Mouse (Mus musculus) CH12.LX (cell line): ENCODE data around the gene Slc35f6.

Experiments
- CTCF ChIP-seq, 2 experiments: IDR thresholded peaks in 1 of 2; conservative IDR thresholded peaks in 1 of 2; 2 replicates each; pipeline ENCODE4 v1.5.1; 2011 to 2012; ENCODE audit warnings: low read depth in 2 of 2, low read length in 2 of 2, improper control_type of control experiment in 1 of 2, inconsistent platforms in 1 of 2, mild to moderate bottlenecking in 1 of 2, moderate library complexity in 1 of 2
- E2F4 ChIP-seq: IDR thresholded peaks from 2 replicates; pipeline ENCODE4 v1.6.1; 2011; ENCODE audit warnings: low read depth, low read length, improper control_type of control experiment; ENCODE audit not compliant: insufficient replicate concordance
- EP300 ChIP-seq: IDR thresholded peaks from 2 replicates; pipeline ENCODE4 v1.6.1; 2011; ENCODE audit warnings: low read length, improper control_type of control experiment
- ETS1 ChIP-seq: conservative IDR thresholded peaks from 2 replicates; pipeline ENCODE4 v1.6.1; 2012; ENCODE audit warnings: low read depth, mild to moderate bottlenecking, inconsistent platforms, low read length, improper control_type of control experiment, moderate library complexity
- MAFK ChIP-seq: IDR thresholded peaks from 2 replicates; pipeline ENCODE4 v1.6.1; 2011; ENCODE audit warnings: low read length, improper control_type of control experiment; ENCODE audit not compliant: insufficient replicate concordance
- MAZ ChIP-seq: IDR thresholded peaks from 2 replicates; pipeline ENCODE4 v1.6.1; 2012; ENCODE audit warnings: low read depth, mild to moderate bottlenecking, inconsistent platforms, low read length, improper control_type of control experiment, moderate library complexity
- POLR2A ChIP-seq: IDR thresholded peaks from 2 replicates; pipeline ENCODE4 v1.6.1; 2011; ENCODE audit warnings: low read depth, mild to moderate bottlenecking, improper control_type of control experiment, low read length
- ZC3H11A ChIP-seq: IDR thresholded peaks from 2 replicates; pipeline ENCODE4 v1.6.1; 2012; ENCODE audit warnings: low read depth, mild to moderate bottlenecking, inconsistent platforms, low read length, improper control_type of control experiment

GRCm38 (mm10) chr5:30609094-30609493, 38.6 kb upstream of the Slc35f6 start:
- no peak for TF ChIP-seq POLR2A
- no peak for TF ChIP-seq CTCF (conservative IDR thresholded peaks at IDR 0.05 in 1 of 2, IDR thresholded peaks at IDR 0.05 in 1 of 2; ENCODE audit: low read depth in 2 of 2, low read length in 2 of 2)
- no peak for TF ChIP-seq E2F4
- TF ChIP-seq ETS1 = no peak
- no peak for TF ChIP-seq MAFK
- no peak for TF ChIP-seq EP300
- no peak for TF ChIP-seq ZC3H11A
- no peak for TF ChIP-seq MAZ
